Mouse (Mus musculus) heart, embryonic 16.5 days (tissue): ENCODE data around the gene Ccdc142. TPM values are rescaled to one million over a fixed set of nuclear protein-coding genes. Genes with fewer than 3 reads are reported as not detected.
A peak's percentile ranks its signal among the peaks of the same experiment; 100 is the strongest.

Source experiments
- ATAC-seq: fragments of 200-750 bp; cut with Nextera tagmentation; replicated peaks from 2 replicates; pipeline ENCODE4 v1.8.0; 2017; ENCODE audit warnings: moderate number of reproducible peaks; ENCODE audit not compliant: insufficient read depth, low FRiP score; ENCODE audit errors: extremely low read depth
- H3K27ac ChIP-seq: fragments of 300-500 bp; sonication (generic); 2 replicates; pipeline ENCODE4 v1.5.1; 2014; ENCODE audit warnings: mild to moderate bottlenecking, low read length, control low read depth, moderate library complexity
- H3K27me3 ChIP-seq: fragments of 300-500 bp; sonication (generic); 2 replicates; pipeline ENCODE4 v1.6.1; 2014; ENCODE audit warnings: low read length, mixed read lengths; ENCODE audit not compliant: control insufficient read depth, insufficient read depth
- H3K36me3 ChIP-seq: fragments of 300-500 bp; sonication (generic); 2 replicates; pipeline ENCODE4 v1.6.1; 2014; ENCODE audit not compliant: control insufficient read depth, insufficient read depth
- H3K4me1 ChIP-seq: fragments of 300-500 bp; sonication (generic); 2 replicates; pipeline ENCODE4 v1.6.1; 2014; ENCODE audit warnings: low read length, mixed read lengths; ENCODE audit not compliant: control insufficient read depth, insufficient read depth
- H3K4me2 ChIP-seq: fragments of 300-500 bp; sonication (generic); 2 replicates; pipeline ENCODE4 v1.6.1; 2014; ENCODE audit warnings: low read depth, mild to moderate bottlenecking, control low read depth, low read length
- H3K4me3 ChIP-seq: fragments of 300-500 bp; sonication (generic); 2 replicates; pipeline ENCODE4 v1.5.1; 2014; ENCODE audit warnings: mild to moderate bottlenecking, control low read depth, low read length
- H3K9ac ChIP-seq: fragments of 300-500 bp; sonication (generic); 2 replicates; pipeline ENCODE4 v1.6.1; 2014; ENCODE audit warnings: low read length, control low read depth
- H3K9me3 ChIP-seq: fragments of 300-500 bp; sonication (generic); replicated peaks from 2 replicates; pipeline ENCODE4 v1.6.1; 2016; ENCODE audit warnings: low read length; ENCODE audit not compliant: control insufficient read depth
- whole genome bisulfite sequencing: fragments of 180-500 bp; shearing (Covaris S2); extraction: QIAGEN DNeasy Blood & Tissue Kit; methylation state at CpG from one replicate; pipeline ENCODE4 v1.1.7; 2014; 5-methylcytosine and 5-hydroxymethylcytosine counted together
- polyA plus RNA-seq: library from polyadenylated mRNA; unstranded; fragments of >200 nt; fragmentation: Nextera tagmentation; extraction: Ambion mirVana; gene quantifications from 2 replicates; pipeline ENCODE4 v1.2.1, GENCODE M21; 2015

Ccdc142 gene
- polyA plus RNA-seq, 1 experiment from 2014 or later = 2.6 TPM

DNA sequence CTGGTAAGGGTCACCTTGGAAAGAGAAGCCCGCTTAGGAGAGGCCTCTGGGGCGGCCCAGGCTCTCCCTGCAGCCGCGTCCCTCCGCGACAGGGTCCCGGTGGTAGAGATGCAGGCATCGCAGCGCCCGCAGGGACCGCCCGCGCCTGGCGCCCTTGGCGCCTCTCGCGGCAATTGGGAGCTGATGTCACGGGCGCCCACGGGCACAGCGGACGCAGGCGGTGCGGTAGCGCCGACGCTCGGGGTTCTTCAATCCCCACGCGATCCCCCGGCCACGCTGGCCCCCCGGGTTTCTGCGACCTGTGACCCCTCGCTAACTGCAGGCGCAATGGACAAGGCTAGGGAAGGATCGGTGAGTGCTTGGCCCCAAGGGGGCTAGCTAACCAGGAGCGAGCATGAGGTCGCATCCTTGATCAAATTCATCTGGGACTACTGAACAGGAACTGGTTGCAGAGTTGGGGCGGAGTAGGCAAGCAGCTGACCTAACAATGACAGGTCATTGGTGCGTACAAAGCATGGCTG is 40.9 kb downstream of the Ccdc142 start:
- peaks cover 26% of the 10 kb centered on the region for H3K4me1 ChIP-seq
- no peaks in the 10 kb centered on the region for H3K27me3 ChIP-seq
- H3K9ac ChIP-seq = peak overlapping the region; percentile 79
- H3K9me3 ChIP-seq = no peaks in the 10 kb centered on the region
- ATAC-seq = peak; percentile 17
- peak overlapping the region; percentile 77 for H3K4me2 ChIP-seq
- WGBS = 6% methylated on average over 41 of the region's 41 CpGs
- H3K4me3 ChIP-seq = peak overlapping the region; percentile 50
- no peaks in the 10 kb centered on the region for H3K36me3 ChIP-seq
- H3K27ac ChIP-seq = peak overlapping the region; percentile 66

- Histone ChIP-seq H3K9me3 (no peaks in the 10 kb centered on the region), H3K9ac (peak overlapping the region; percentile 35; the same call in 1 of the 2 replicates), H3K27ac (no peak overlapping the region), H3K4me1 (peaks cover 23% of the 10 kb centered on the region), H3K4me3 (peak overlapping the region; percentile 50), H3K4me2 (peak overlapping the region; percentile 77), H3K27me3 (no peaks in the 10 kb centered on the region), H3K36me3 (peaks cover under 1% of the 10 kb centered on the region)
- WGBS = 51% methylated on average over 11 of the region's 11 CpGs
- ATAC-seq = no peak
These were observed 41.5 kb downstream of the Ccdc142 start for GRCm38 (mm10) chr6:83142886-83143285.

- 60% methylated on average over 2 of the region's 2 CpGs for WGBS
- H3K4me2 ChIP-seq = no peak overlapping the region
- H3K9ac ChIP-seq = no peak overlapping the region
- H3K36me3 ChIP-seq = peaks cover 10% of the 10 kb centered on the region
- H3K9me3 ChIP-seq = no peaks in the 10 kb centered on the region
- H3K27me3 ChIP-seq = no peaks in the 10 kb centered on the region
- no peak for ATAC-seq
- no peak overlapping the region for H3K4me3 ChIP-seq
- no peak overlapping the region; the same call in 1 of the 2 replicates for H3K27ac ChIP-seq
- peaks cover 12% of the 10 kb centered on the region for H3K4me1 ChIP-seq
These were observed 43.8 kb downstream of the Ccdc142 start for GRCm38 (mm10) chr6:83145209-83145608.

DNA sequence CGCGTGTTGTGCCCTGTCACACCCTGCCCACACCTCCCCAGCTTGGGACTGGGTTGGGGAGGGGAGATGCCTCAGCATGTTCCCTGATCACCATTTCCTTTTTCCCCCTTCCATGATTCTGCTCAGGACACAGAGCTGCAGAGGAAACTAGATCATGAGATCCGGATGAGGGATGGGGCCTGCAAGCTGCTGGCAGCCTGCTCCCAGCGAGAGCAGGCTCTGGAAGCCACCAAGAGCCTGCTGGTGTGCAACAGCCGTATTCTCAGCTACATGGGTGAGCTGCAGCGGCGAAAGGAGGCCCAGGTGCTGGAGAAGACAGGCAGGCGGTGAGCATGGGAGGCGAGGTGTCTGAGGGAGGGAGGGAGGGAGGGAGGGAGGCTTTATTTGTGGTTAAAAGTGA is 44.4 kb downstream of the Ccdc142 start:
- H3K4me1 ChIP-seq = peaks cover 12% of the 10 kb centered on the region
- H3K27me3 ChIP-seq = no peaks in the 10 kb centered on the region
- 61% methylated on average over 9 of the region's 9 CpGs for WGBS
- no peak for ATAC-seq
- no peak overlapping the region for H3K9ac ChIP-seq
- H3K36me3 ChIP-seq = peaks cover 10% of the 10 kb centered on the region
- H3K4me3 ChIP-seq = no peak overlapping the region
- peak overlapping the region; percentile 3; the same call in 1 of the 2 replicates for H3K4me2 ChIP-seq
- H3K9me3 ChIP-seq = no peaks in the 10 kb centered on the region
- H3K27ac ChIP-seq = peak overlapping the region; percentile 66

- Histone ChIP-seq H3K27me3 (no peaks in the 10 kb centered on the region), H3K4me3 (no peak overlapping the region), H3K36me3 (peaks cover 10% of the 10 kb centered on the region), H3K27ac (no peak overlapping the region), H3K4me2 (no peak overlapping the region), H3K4me1 (peaks cover 4% of the 10 kb centered on the region), H3K9me3 (no peaks in the 10 kb centered on the region), H3K9ac (no peak overlapping the region)
- 62% methylated on average over 7 of the region's 7 CpGs for WGBS
- ATAC-seq = no peak
These were observed 45.9 kb downstream of the Ccdc142 start for GRCm38 (mm10) chr6:83147280-83147679.

DNA sequence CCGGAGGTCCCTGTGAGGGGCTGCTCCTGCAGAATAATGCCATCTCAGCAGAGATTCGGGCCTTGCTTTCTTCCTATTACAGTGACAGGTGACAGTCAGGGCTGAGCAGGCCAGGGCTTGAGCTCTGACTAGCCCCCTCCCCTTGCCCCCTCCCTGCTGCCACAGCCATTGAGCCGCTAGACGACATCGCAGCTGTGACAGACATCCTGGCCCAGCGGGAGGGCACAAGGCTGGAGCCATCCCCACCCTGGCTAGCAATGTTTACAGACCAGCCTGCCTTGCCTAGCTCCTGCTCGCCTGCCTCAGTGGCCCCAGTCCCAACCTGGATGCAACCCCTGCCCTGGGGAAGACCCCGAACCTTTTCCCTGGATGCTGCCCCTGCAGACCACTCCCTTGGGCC is 50.3 kb downstream of the Ccdc142 start:
- Histone ChIP-seq H3K4me2 (no peak overlapping the region), H3K9ac (no peak overlapping the region), H3K27me3 (no peaks in the 10 kb centered on the region), H3K36me3 (peaks cover 16% of the 10 kb centered on the region), H3K9me3 (no peaks in the 10 kb centered on the region), H3K4me3 (no peak overlapping the region), H3K27ac (no peak overlapping the region), H3K4me1 (peaks cover 7% of the 10 kb centered on the region)
- WGBS = 38% methylated on average over 8 of the region's 8 CpGs
- no peak for ATAC-seq

DNA sequence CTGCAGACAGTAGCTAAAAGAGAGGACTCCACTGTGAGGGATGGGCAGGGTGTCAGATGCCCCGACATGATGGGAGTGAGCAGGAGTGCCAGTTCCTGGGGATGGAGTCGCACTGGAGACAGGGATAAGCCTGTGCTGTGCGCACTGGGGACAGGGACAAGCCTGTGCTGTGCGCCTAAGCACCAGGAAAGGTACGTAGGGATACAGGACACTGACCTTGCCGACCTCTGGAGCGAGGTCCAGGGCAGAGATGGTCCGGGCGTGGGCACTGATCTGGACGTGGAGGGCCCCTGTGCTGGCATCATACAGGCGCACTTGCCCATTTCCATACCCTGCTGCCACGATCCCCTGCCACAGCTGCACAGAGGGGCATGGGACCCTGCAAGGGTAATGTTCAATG is 51.6 kb downstream of the Ccdc142 start:
- ATAC-seq = no peak
- 86% methylated on average over 12 of the region's 12 CpGs for WGBS

DNA sequence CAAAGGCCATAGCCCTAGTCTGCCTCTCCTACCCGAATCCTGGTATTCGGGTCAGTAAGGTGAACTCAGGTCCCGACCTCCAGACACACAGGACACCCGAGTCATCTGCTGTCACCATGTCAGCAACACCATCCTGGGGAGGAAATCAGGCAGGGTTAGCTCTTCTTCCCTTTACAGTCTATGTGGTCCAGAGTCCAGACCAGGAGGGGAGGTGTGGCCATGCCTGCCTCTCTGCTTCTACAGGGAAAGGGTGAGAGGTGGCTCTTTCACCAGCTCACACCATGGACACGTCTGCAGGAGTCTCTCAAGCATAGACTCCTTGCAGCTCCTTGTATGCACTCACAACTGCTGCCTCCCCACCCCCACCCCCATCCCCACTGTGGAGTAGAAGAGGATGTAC is 52.1 kb downstream of the Ccdc142 start:
- WGBS = 67% methylated on average over 5 of the region's 5 CpGs
- Histone ChIP-seq H3K9ac (no peak overlapping the region), H3K4me3 (no peak overlapping the region), H3K4me2 (no peak overlapping the region), H3K27ac (no peak overlapping the region), H3K9me3 (no peaks in the 10 kb centered on the region), H3K36me3 (peaks cover 13% of the 10 kb centered on the region), H3K4me1 (peaks cover 7% of the 10 kb centered on the region), H3K27me3 (no peaks in the 10 kb centered on the region)
- ATAC-seq = no peak

More for the DNA sequence above, 51.6 kb downstream of the Ccdc142 start:
- Histone ChIP-seq H3K27ac (no peak overlapping the region), H3K4me3 (no peak overlapping the region), H3K4me1 (peaks cover 7% of the 10 kb centered on the region), H3K27me3 (no peaks in the 10 kb centered on the region), H3K9me3 (no peaks in the 10 kb centered on the region), H3K9ac (no peak overlapping the region), H3K4me2 (no peak overlapping the region), H3K36me3 (peaks cover 14% of the 10 kb centered on the region)

DNA sequence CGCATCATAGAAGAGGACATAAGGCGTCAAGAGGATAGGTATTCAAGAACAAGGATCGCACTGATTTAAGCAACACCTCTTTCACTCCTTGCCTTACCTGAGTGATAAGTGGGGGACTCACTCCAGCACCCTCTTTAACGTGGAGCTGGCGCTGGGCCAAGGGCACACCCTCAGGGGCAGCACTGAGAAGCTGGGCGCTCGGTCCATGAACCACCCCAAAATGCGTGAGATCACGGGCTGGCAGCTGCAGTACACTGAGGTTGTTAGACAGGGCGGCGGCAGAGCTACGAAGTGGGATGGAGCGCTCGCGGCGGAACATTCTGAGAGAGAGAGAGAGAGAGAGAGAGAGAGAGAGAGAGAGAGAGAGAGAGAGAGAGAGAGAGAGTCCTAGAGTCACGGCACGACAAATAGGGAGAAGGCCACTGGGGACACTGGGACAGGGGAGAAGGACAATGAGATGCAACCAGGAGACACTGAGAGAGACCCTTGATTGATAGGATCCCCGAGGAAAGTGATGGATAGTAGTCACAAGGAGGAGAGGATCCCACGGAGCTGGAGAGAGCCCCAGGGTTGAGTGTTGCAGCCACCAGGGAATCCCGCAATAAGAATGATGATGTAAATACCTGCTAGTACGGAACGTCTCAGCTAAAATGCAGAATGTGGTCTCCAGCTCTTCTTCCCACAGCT is 54.3 kb downstream of the Ccdc142 start:
- Histone ChIP-seq H3K4me1 (peaks cover 7% of the 10 kb centered on the region), H3K9ac (peak overlapping the region; percentile 68), H3K4me2 (peak overlapping the region; percentile 92), H3K4me3 (peak overlapping the region; percentile 61), H3K36me3 (peaks cover 6% of the 10 kb centered on the region), H3K27me3 (peaks cover 4% of the 10 kb centered on the region), H3K27ac (no peak overlapping the region), H3K9me3 (no peaks in the 10 kb centered on the region)
- 7% methylated on average over 23 of the region's 23 CpGs for WGBS
- peak; percentile 1; the same call in 1 of the 2 replicates for ATAC-seq
